Mouse (Mus musculus) E14TG2a.4 (cell line): ENCODE data around the gene 1700109H08Rik.

Experiments
- CTCF ChIP-seq: conservative IDR thresholded peaks from 2 replicates; pipeline ENCODE4 v1.5.1; 2014; ENCODE audit warnings: low read length
- NANOG ChIP-seq: IDR thresholded peaks from 2 replicates; pipeline ENCODE4 v1.6.1; 2014; ENCODE audit warnings: borderline replicate concordance, low read length, mixed read lengths

DNA sequence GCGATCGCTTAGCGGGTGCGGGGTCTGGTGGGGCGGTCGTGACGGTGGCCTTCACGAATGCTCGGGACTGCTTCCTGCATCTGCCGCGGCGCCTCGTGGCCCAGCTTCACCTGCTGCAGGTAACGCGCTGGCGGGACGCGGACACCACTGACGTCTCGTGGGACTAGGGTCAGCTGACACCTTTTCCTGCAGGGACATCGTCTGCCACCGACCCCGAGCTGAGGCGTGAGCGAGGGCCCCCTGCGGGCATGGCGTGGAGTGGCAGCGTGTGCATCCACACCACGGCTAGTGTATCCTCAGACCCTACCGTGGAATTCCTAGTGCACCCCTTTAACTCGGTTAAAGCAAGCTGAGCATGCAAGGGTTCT, 25.0 kb downstream of the 1700109H08Rik start, which contains the start of gene Rbm48:
- TF ChIP-seq CTCF: peak; percentile 13
- TF ChIP-seq NANOG: no peak
